Mouse (Mus musculus) spleen, adult 2 months (tissue): ENCODE data around the gene Abcc2. TPM values are rescaled to one million over a fixed set of nuclear protein-coding genes. Genes with fewer than 3 reads are reported as not detected.

ENCODE experiments used
- DNase-seq, 2 experiments: peaks; one replicate each; pipeline versions ENCODE4 v3.0.0 to v3.0.0-alpha.2; 2012 to 2021; ENCODE audit warnings: low spot score in 2 of 2, low read depth in 1 of 2
- H3K27ac ChIP-seq: fragments of 200-500 bp; 2 replicates; pipeline ENCODE4 v1.5.1; 2012; ENCODE audit warnings: low read length, inconsistent platforms; ENCODE audit not compliant: insufficient read depth
- H3K27me3 ChIP-seq: fragments of 200-500 bp; 2 replicates; pipeline ENCODE4 v1.6.1; 2012; ENCODE audit warnings: mild to moderate bottlenecking, moderate library complexity, low read length, inconsistent platforms; ENCODE audit not compliant: control insufficient read depth, insufficient read depth
- H3K36me3 ChIP-seq: fragments of 200-500 bp; 2 replicates; pipeline ENCODE4 v1.6.1; 2012; ENCODE audit warnings: mild to moderate bottlenecking, low read length, inconsistent platforms; ENCODE audit not compliant: control insufficient read depth, insufficient read depth
- H3K4me1 ChIP-seq: fragments of 200-500 bp; 2 replicates; pipeline ENCODE4 v1.6.1; 2011; ENCODE audit warnings: inconsistent platforms; ENCODE audit not compliant: control insufficient read depth, insufficient read depth, insufficient read length
- H3K4me3 ChIP-seq: fragments of 200-500 bp; 2 replicates; pipeline ENCODE4 v1.5.1; 2011; ENCODE audit warnings: mild to moderate bottlenecking, inconsistent platforms; ENCODE audit not compliant: insufficient read depth, insufficient read length; ENCODE audit errors: extremely low read depth
- CTCF ChIP-seq: fragments of 200-500 bp; IDR thresholded peaks from 2 replicates; pipeline ENCODE4 v1.5.1; 2011; ENCODE audit warnings: mild to moderate bottlenecking, inconsistent platforms; ENCODE audit not compliant: insufficient read depth, insufficient read length, insufficient replicate concordance; ENCODE audit errors: extremely low read depth
- POLR2A ChIP-seq: fragments of 200-500 bp; IDR thresholded peaks from 2 replicates; pipeline ENCODE4 v1.6.1; 2011; ENCODE audit warnings: low read depth, low read length, inconsistent platforms
- WGBS: fragments of 180-500 bp; shearing (Covaris S2); methylation state at CpG from one replicate; pipeline ENCODE4 v1.1.7; 2018; 5-methylcytosine and 5-hydroxymethylcytosine counted together
- polyA plus RNA-seq: library from polyadenylated mRNA; depleted of rRNA; stranded (reverse); fragments of >200 nt; gene quantifications from 2 replicates; pipeline ENCODE4 v1.2.3, GENCODE M21; 2012

The Abcc2 gene
- polyA plus RNA-seq, 1 experiment, result 0.14 TPM

DNA sequence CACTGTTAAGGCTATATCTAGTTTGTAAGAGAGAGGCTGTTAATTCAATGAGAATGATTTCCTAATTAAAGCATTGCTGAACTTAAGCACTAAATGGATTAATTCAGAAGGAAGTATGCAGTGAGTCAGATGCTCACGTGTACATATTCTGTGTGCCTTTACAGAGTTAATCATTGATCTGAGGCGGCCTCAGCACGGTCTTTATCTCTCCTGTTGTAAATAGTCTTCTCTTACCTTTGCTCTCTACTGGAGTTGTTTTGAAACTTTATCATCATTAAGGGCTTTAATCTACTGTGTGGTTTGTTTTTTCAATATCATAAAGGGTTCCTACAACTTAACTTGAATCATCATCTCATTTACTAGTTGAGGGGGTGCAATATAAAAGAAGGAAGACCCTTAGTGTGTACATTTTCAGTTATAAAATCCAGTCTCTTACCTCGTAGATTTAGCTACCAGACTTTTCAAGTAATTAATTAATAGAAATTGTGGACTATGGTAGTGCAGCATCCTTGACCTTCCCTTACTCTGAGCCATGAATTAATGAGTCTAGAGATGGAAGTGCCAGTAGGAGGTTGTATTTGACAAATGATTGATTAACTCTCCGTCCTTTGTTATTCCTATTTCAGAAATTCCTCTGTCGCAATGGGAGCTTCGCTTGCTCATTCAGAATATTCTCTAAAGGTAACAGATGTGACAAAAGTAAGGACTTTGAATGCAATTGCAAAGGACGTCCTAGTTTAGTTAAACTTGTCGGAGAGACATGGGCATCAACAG lies 14.3 kb upstream of the Abcc2 start:
- Histone ChIP-seq H3K27me3 (no peaks in the 10 kb centered on the region), H3K27ac (no peak overlapping the region), H3K4me1 (no peaks in the 10 kb centered on the region), H3K36me3 (peaks cover 17% of the 10 kb centered on the region), H3K4me3 (no peak overlapping the region)
- TF ChIP-seq CTCF, result no peak
- no peak for TF ChIP-seq POLR2A
- DNase-seq, result no peak
- WGBS, result 95% methylated on average over 9 of the region's 9 CpGs

GRCm38 (mm10) chr19:43769366-43769960 lies 12.5 kb upstream of the Abcc2 start:
- TF ChIP-seq CTCF (no peak), POLR2A (no peak)
- Histone ChIP-seq H3K4me1 (no peaks in the 10 kb centered on the region), H3K27me3 (no peaks in the 10 kb centered on the region), H3K36me3 (peaks cover 16% of the 10 kb centered on the region), H3K4me3 (no peak overlapping the region), H3K27ac (no peak overlapping the region)
- WGBS, result 89% methylated on average over 5 of the region's 5 CpGs
- no peak for DNase-seq

DNA sequence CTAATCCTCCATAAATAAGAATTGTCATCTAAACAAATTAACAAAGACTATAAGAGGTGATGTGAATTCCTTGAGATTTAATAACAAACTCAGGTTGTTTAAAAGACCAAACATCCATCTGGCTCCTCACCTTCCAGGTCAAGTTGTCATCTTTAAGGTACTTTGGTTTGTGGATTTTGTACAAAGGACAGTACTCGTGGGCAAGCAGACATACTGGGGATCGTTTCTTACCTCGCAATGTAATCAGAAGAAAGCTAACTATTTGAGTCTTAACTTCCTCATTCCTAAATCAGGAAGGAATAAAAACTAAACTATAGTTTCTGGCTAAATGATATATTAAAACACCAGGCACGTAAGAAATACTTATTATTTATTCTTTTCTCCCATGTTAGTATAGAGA lies 11.4 kb upstream of the Abcc2 start:
- H3K27ac ChIP-seq, result no peak overlapping the region
- TF ChIP-seq CTCF, result no peak
- no peak for TF ChIP-seq POLR2A
- WGBS, result 27% methylated on average over 4 of the region's 4 CpGs
- H3K36me3 ChIP-seq, result peaks cover 13% of the 10 kb centered on the region; the same call in 1 of the 2 replicates
- no peak overlapping the region for H3K4me3 ChIP-seq
- DNase-seq, result no peak
- H3K4me1 ChIP-seq, result no peaks in the 10 kb centered on the region
- no peaks in the 10 kb centered on the region for H3K27me3 ChIP-seq

GRCm38 (mm10) chr19:43771499-43771969 lies 10.5 kb upstream of the Abcc2 start:
- TF ChIP-seq POLR2A (no peak), CTCF (no peak)
- DNase-seq, result peak in 1 of 2 experiments; percentile 38
- H3K27me3 ChIP-seq, result no peaks in the 10 kb centered on the region
- H3K27ac ChIP-seq, result no peak overlapping the region
- WGBS, result 18% methylated on average over 5 of the region's 5 CpGs
- H3K4me1 ChIP-seq, result no peaks in the 10 kb centered on the region
- H3K4me3 ChIP-seq, result no peak overlapping the region
- peaks cover 11% of the 10 kb centered on the region; the same call in 1 of the 2 replicates for H3K36me3 ChIP-seq

DNA sequence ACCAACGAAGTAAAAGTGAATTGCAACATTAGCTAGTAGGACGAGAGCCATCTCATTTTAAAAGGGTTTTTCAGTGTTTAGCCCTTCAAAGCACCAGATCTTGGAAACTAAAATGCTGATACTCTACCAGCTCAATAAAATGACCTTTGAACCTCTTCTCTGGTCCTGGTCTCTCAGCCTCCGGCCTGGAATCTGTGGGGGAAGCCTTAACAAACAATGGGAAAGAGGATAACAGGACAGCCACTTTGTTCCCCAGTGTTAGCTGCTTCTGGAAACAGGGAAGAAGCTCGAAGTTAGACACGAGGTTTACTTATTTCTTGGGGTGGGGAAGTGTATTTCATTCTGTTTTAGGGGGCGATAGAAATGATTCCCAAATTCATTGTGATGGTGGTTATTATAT lies 9.7 kb upstream of the Abcc2 start:
- TF ChIP-seq CTCF (no peak), POLR2A (no peak)
- Histone ChIP-seq H3K4me1 (no peaks in the 10 kb centered on the region), H3K27me3 (no peaks in the 10 kb centered on the region), H3K4me3 (no peak overlapping the region), H3K27ac (no peak overlapping the region), H3K36me3 (peaks cover 11% of the 10 kb centered on the region; the same call in 1 of the 2 replicates)
- no peak for DNase-seq
- WGBS, result 84% methylated on average over 6 of the region's 6 CpGs

GRCm38 (mm10) chr19:43775433-43775832 lies 6.6 kb upstream of the Abcc2 start:
- Histone ChIP-seq H3K27ac (no peak overlapping the region), H3K4me1 (no peaks in the 10 kb centered on the region), H3K36me3 (no peaks in the 10 kb centered on the region), H3K27me3 (no peaks in the 10 kb centered on the region), H3K4me3 (no peak overlapping the region)
- 80% methylated on average over 10 of the region's 10 CpGs for whole genome bisulfite sequencing
- TF ChIP-seq CTCF (no peak), POLR2A (no peak)
- no peak for DNase-seq

- no peak overlapping the region for H3K4me3 ChIP-seq
- 85% methylated on average over 4 of the region's 4 CpGs for WGBS
- no peak for DNase-seq
- H3K27ac ChIP-seq, result no peak overlapping the region
- H3K36me3 ChIP-seq, result no peaks in the 10 kb centered on the region
- H3K4me1 ChIP-seq, result no peaks in the 10 kb centered on the region
- no peaks in the 10 kb centered on the region for H3K27me3 ChIP-seq
- TF ChIP-seq POLR2A (no peak), CTCF (no peak)
Measured at GRCm38 (mm10) chr19:43776561-43776960, 5.4 kb upstream of the Abcc2 start.
